Mouse (Mus musculus): Measurements from ENCODE around the gene Fam160b1. TPM values are rescaled to one million over a fixed set of nuclear protein-coding genes. Genes with fewer than 3 reads are reported as not detected.

Fam160b1 gene
- polyA plus RNA-seq, 1 experiment from 2014 or later, result 15.6 TPM

GRCm38 (mm10) chr19:57373276-57373811 is 12.9 kb downstream of the Fam160b1 start:
- Histone ChIP-seq H3K36me3 (ENCODE audit: control insufficient read depth, insufficient read depth, low read length) (peaks cover 60% of the 10 kb centered on the region), H3K27me3 (ENCODE audit: control insufficient read depth, insufficient read depth, low read length) (no peaks in the 10 kb centered on the region)

GRCm38 (mm10) chr19:57375161-57375560 is 14.7 kb downstream of the Fam160b1 start:
- H3K9me3 ChIP-seq (ENCODE audit: control insufficient read depth, low read length), result no peaks in the 10 kb centered on the region
- peaks cover 75% of the 10 kb centered on the region for H3K36me3 ChIP-seq (ENCODE audit: control insufficient read depth, insufficient read depth, low read length)
- no peak overlapping the region for H3K9ac ChIP-seq (replicated peaks; ENCODE audit: low read depth, low read length)
- H3K4me2 ChIP-seq (ENCODE audit: low read depth, low read length), result no peak overlapping the region
- no peaks in the 10 kb centered on the region for H3K27me3 ChIP-seq (ENCODE audit: control insufficient read depth, insufficient read depth, low read length)
- no peaks in the 10 kb centered on the region for H3K4me1 ChIP-seq (ENCODE audit: control insufficient read depth, insufficient read depth, low read length)
- no peak overlapping the region for H3K4me3 ChIP-seq (ENCODE audit: low read depth, low read length)
- no peak overlapping the region for H3K27ac ChIP-seq (ENCODE audit: low read depth, low read length)
- WGBS, result 86% methylated on average over 5 of the region's 5 CpGs
- ATAC-seq (ENCODE audit: low read depth), result no peak

More at GRCm38 (mm10) chr19:57373276-57373811, 12.9 kb downstream of the Fam160b1 start:
- no peak overlapping the region for H3K27ac ChIP-seq (ENCODE audit: low read depth, low read length)
- no peaks in the 10 kb centered on the region for H3K9me3 ChIP-seq (ENCODE audit: control insufficient read depth, low read length)
- no peak overlapping the region for H3K4me2 ChIP-seq (ENCODE audit: low read depth, low read length)
- no peak for ATAC-seq (ENCODE audit: low read depth)
- H3K4me3 ChIP-seq (ENCODE audit: low read depth, low read length), result no peak overlapping the region
- 91% methylated on average over 8 of the region's 8 CpGs for WGBS
- H3K9ac ChIP-seq (replicated peaks; ENCODE audit: low read depth, low read length), result no peak overlapping the region
- H3K4me1 ChIP-seq (ENCODE audit: control insufficient read depth, insufficient read depth, low read length), result no peaks in the 10 kb centered on the region

- no peaks in the 10 kb centered on the region for H3K9me3 ChIP-seq (ENCODE audit: control insufficient read depth, low read length)
- 90% methylated on average over 11 of the region's 11 CpGs for WGBS
- peaks cover 77% of the 10 kb centered on the region for H3K36me3 ChIP-seq (ENCODE audit: control insufficient read depth, insufficient read depth, low read length)
- no peak overlapping the region for H3K27ac ChIP-seq (ENCODE audit: low read depth, low read length)
- H3K9ac ChIP-seq (replicated peaks; ENCODE audit: low read depth, low read length), result no peak overlapping the region
- no peak overlapping the region for H3K4me3 ChIP-seq (ENCODE audit: low read depth, low read length)
- H3K27me3 ChIP-seq (ENCODE audit: control insufficient read depth, insufficient read depth, low read length), result no peaks in the 10 kb centered on the region
- no peak for ATAC-seq (ENCODE audit: low read depth)
- no peaks in the 10 kb centered on the region for H3K4me1 ChIP-seq (ENCODE audit: control insufficient read depth, insufficient read depth, low read length)
- H3K4me2 ChIP-seq (ENCODE audit: low read depth, low read length), result no peak overlapping the region
Measured at GRCm38 (mm10) chr19:57375746-57376145, 15.3 kb downstream of the Fam160b1 start.

GRCm38 (mm10) chr19:57377043-57377703 is 16.7 kb downstream of the Fam160b1 start:
- H3K4me2 ChIP-seq (ENCODE audit: low read depth, low read length), result no peak overlapping the region
- no peak overlapping the region for H3K27ac ChIP-seq (ENCODE audit: low read depth, low read length)
- no peaks in the 10 kb centered on the region for H3K9me3 ChIP-seq (ENCODE audit: control insufficient read depth, low read length)
- no peaks in the 10 kb centered on the region for H3K27me3 ChIP-seq (ENCODE audit: control insufficient read depth, insufficient read depth, low read length)
- no peaks in the 10 kb centered on the region for H3K4me1 ChIP-seq (ENCODE audit: control insufficient read depth, insufficient read depth, low read length)
- no peak overlapping the region for H3K9ac ChIP-seq (replicated peaks; ENCODE audit: low read depth, low read length)
- H3K36me3 ChIP-seq (ENCODE audit: control insufficient read depth, insufficient read depth, low read length), result peaks cover 79% of the 10 kb centered on the region
- no peak overlapping the region for H3K4me3 ChIP-seq (ENCODE audit: low read depth, low read length)
- 96% methylated on average over 14 of the region's 14 CpGs for WGBS
- ATAC-seq (ENCODE audit: low read depth), result no peak

- Histone ChIP-seq H3K36me3 (ENCODE audit: control insufficient read depth, insufficient read depth, low read length) (peaks cover 71% of the 10 kb centered on the region), H3K9me3 (ENCODE audit: control insufficient read depth, low read length) (no peaks in the 10 kb centered on the region), H3K4me2 (ENCODE audit: low read depth, low read length) (no peak overlapping the region), H3K4me3 (ENCODE audit: low read depth, low read length) (no peak overlapping the region), H3K27me3 (ENCODE audit: control insufficient read depth, insufficient read depth, low read length) (no peaks in the 10 kb centered on the region), H3K9ac (replicated peaks; ENCODE audit: low read depth, low read length) (no peak overlapping the region), H3K4me1 (ENCODE audit: control insufficient read depth, insufficient read depth, low read length) (no peaks in the 10 kb centered on the region), H3K27ac (ENCODE audit: low read depth, low read length) (no peak overlapping the region)
- WGBS, result 88% methylated on average over 17 of the region's 17 CpGs
- ATAC-seq (ENCODE audit: low read depth), result no peak
Measured at GRCm38 (mm10) chr19:57386176-57386693, 25.8 kb downstream of the Fam160b1 start.

- no peak overlapping the region for H3K9ac ChIP-seq (replicated peaks; ENCODE audit: low read depth, low read length)
- no peak overlapping the region for H3K27ac ChIP-seq (ENCODE audit: low read depth, low read length)
- ATAC-seq (ENCODE audit: low read depth), result no peak
- H3K9me3 ChIP-seq (ENCODE audit: control insufficient read depth, low read length), result no peaks in the 10 kb centered on the region
- no peaks in the 10 kb centered on the region for H3K4me1 ChIP-seq (ENCODE audit: control insufficient read depth, insufficient read depth, low read length)
- H3K27me3 ChIP-seq (ENCODE audit: control insufficient read depth, insufficient read depth, low read length), result no peaks in the 10 kb centered on the region
- no peak overlapping the region for H3K4me2 ChIP-seq (ENCODE audit: low read depth, low read length)
- no peak overlapping the region for H3K4me3 ChIP-seq (ENCODE audit: low read depth, low read length)
- 98% methylated on average over 3 of the region's 3 CpGs for WGBS
- peaks cover 22% of the 10 kb centered on the region for H3K36me3 ChIP-seq (ENCODE audit: control insufficient read depth, insufficient read depth, low read length)
Measured at GRCm38 (mm10) chr19:57391545-57391944, 31.1 kb downstream of the Fam160b1 start.

GRCm38 (mm10) chr19:57393357-57393957 is 33.0 kb downstream of the Fam160b1 start:
- H3K36me3 ChIP-seq (ENCODE audit: control insufficient read depth, insufficient read depth, low read length), result peaks cover 12% of the 10 kb centered on the region
- H3K27ac ChIP-seq (ENCODE audit: low read depth, low read length), result no peak overlapping the region
- no peak for ATAC-seq (ENCODE audit: low read depth)
- no peak overlapping the region for H3K4me2 ChIP-seq (ENCODE audit: low read depth, low read length)
- H3K9me3 ChIP-seq (ENCODE audit: control insufficient read depth, low read length), result no peaks in the 10 kb centered on the region
- 76% methylated on average over 6 of the region's 6 CpGs for WGBS
- H3K4me3 ChIP-seq (ENCODE audit: low read depth, low read length), result no peak overlapping the region
- H3K9ac ChIP-seq (replicated peaks; ENCODE audit: low read depth, low read length), result no peak overlapping the region
- no peaks in the 10 kb centered on the region for H3K4me1 ChIP-seq (ENCODE audit: control insufficient read depth, insufficient read depth, low read length)
- no peaks in the 10 kb centered on the region for H3K27me3 ChIP-seq (ENCODE audit: control insufficient read depth, insufficient read depth, low read length)

GRCm38 (mm10) chr19:57396609-57397008 is 36.1 kb downstream of the Fam160b1 start:
- H3K27ac ChIP-seq (ENCODE audit: low read depth, low read length), result no peak overlapping the region
- H3K27me3 ChIP-seq (ENCODE audit: control insufficient read depth, insufficient read depth, low read length), result no peaks in the 10 kb centered on the region
- H3K4me2 ChIP-seq (ENCODE audit: low read depth, low read length), result no peak overlapping the region
- H3K36me3 ChIP-seq (ENCODE audit: control insufficient read depth, insufficient read depth, low read length), result no peaks in the 10 kb centered on the region
- H3K4me3 ChIP-seq (ENCODE audit: low read depth, low read length), result no peak overlapping the region
- no peaks in the 10 kb centered on the region for H3K9me3 ChIP-seq (ENCODE audit: control insufficient read depth, low read length)
- ATAC-seq (ENCODE audit: low read depth), result no peak
- no peaks in the 10 kb centered on the region for H3K4me1 ChIP-seq (ENCODE audit: control insufficient read depth, insufficient read depth, low read length)
- WGBS, result 84% methylated on average over 7 of the region's 7 CpGs
- H3K9ac ChIP-seq (replicated peaks; ENCODE audit: low read depth, low read length), result no peak overlapping the region

GRCm38 (mm10) chr19:57402364-57402763 is 41.9 kb downstream of the Fam160b1 start:
- no peak overlapping the region for H3K4me3 ChIP-seq (ENCODE audit: low read depth, low read length)
- H3K36me3 ChIP-seq (ENCODE audit: control insufficient read depth, insufficient read depth, low read length), result no peaks in the 10 kb centered on the region
- WGBS, result 44% methylated on average over 6 of the region's 6 CpGs
- no peaks in the 10 kb centered on the region for H3K27me3 ChIP-seq (ENCODE audit: control insufficient read depth, insufficient read depth, low read length)
- H3K9ac ChIP-seq (replicated peaks; ENCODE audit: low read depth, low read length), result no peak overlapping the region
- no peak for ATAC-seq (ENCODE audit: low read depth)
- no peak overlapping the region for H3K27ac ChIP-seq (ENCODE audit: low read depth, low read length)
- no peaks in the 10 kb centered on the region for H3K9me3 ChIP-seq (ENCODE audit: control insufficient read depth, low read length)
- H3K4me2 ChIP-seq (ENCODE audit: low read depth, low read length), result no peak overlapping the region
- H3K4me1 ChIP-seq (ENCODE audit: control insufficient read depth, insufficient read depth, low read length), result no peaks in the 10 kb centered on the region

Data from neural tube, embryonic 14.5 days (tissue).